Mouse (Mus musculus) cerebellum, adult 2 months (tissue): ENCODE data around the gene Tbk1. TPM values are rescaled to one million over a fixed set of nuclear protein-coding genes. Genes with fewer than 3 reads are reported as not detected.
A peak's percentile ranks its signal among the peaks of the same experiment; 100 is the strongest.

ENCODE experiments used
- DNase-seq, 2 experiments: peaks; one replicate each; pipeline ENCODE4 v3.0.0; 2021
- H3K27ac ChIP-seq: fragments of 200-500 bp; 2 replicates; pipeline ENCODE4 v1.5.1; 2012; ENCODE audit warnings: low read length, control low read depth, inconsistent platforms; ENCODE audit not compliant: insufficient read depth
- H3K27me3 ChIP-seq: fragments of 200-500 bp; 2 replicates; pipeline ENCODE4 v1.6.1; 2012; ENCODE audit warnings: inconsistent platforms, mild to moderate bottlenecking, low read length, moderate library complexity; ENCODE audit not compliant: control insufficient read depth, insufficient read depth
- H3K4me1 ChIP-seq: fragments of 200-500 bp; 2 replicates; pipeline ENCODE4 v1.6.1; 2011; ENCODE audit warnings: low read length; ENCODE audit not compliant: control insufficient read depth, insufficient read depth
- H3K4me3 ChIP-seq: fragments of 200-500 bp; replicated peaks from 2 replicates; pipeline ENCODE3; 2011; ENCODE audit warnings: mild to moderate bottlenecking, low read depth, low read length, control low read depth; ENCODE audit not compliant: insufficient read depth
- CTCF ChIP-seq: fragments of 200-500 bp; IDR thresholded peaks from 2 replicates; pipeline ENCODE4 v1.5.1; 2011; ENCODE audit warnings: low read depth, mild to moderate bottlenecking, control low read depth, low read length, moderate library complexity, borderline replicate concordance; ENCODE audit not compliant: insufficient read depth
- POLR2A ChIP-seq: fragments of 200-500 bp; IDR thresholded peaks from 2 replicates; pipeline ENCODE4 v1.6.1; 2011; ENCODE audit warnings: low read length, control low read depth, borderline replicate concordance; ENCODE audit not compliant: insufficient read depth
- WGBS: fragments of 180-500 bp; shearing (Covaris S2); methylation state at CpG from one replicate; pipeline ENCODE4 v1.1.7; 2018; 5-methylcytosine and 5-hydroxymethylcytosine counted together
- polyA plus RNA-seq: library from polyadenylated mRNA; depleted of rRNA; stranded (reverse); fragments of >200 nt; gene quantifications from 2 replicates; pipeline ENCODE4 v1.2.3, GENCODE M21; 2012

The Tbk1 gene
- polyA plus RNA-seq, 1 experiment = 42.1 TPM

DNA sequence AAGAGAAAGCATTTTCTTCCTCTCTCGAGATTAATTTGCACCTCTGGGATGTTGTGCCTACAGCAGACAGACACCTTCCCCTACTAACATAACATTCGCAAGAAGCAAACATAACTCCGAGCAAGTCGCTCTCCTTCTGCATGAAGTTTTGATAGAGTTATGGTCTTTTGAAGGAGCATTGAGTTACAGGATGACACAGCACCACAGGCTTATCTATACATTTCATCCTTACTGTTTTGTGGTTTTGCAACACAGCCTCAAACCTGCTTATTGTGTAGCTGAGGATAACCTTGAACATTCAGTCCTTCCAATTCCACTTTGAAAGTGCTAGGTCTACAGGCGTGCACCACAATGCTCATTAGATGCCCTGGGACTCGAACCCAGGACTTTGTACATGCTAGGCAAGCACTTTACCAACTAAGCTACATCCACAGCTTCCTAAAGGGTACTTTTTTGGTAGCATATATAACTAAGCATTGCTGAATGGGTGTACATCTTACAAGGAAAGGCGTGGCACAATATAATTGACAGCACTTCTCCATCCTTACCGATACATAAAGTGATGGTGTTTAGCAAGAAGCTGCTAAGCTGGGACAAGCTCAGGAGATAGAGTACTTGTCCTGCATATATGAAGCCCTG lies 56.1 kb downstream of the Tbk1 start:
- TF ChIP-seq POLR2A = no peak
- no peak for TF ChIP-seq CTCF
- Histone ChIP-seq H3K27ac (no peak overlapping the region), H3K4me3 (no peak overlapping the region), H3K27me3 (no peaks in the 10 kb centered on the region), H3K4me1 (no peaks in the 10 kb centered on the region)
- 88% methylated on average over 8 of the region's 8 CpGs for WGBS
- no peak for DNase-seq

DNA sequence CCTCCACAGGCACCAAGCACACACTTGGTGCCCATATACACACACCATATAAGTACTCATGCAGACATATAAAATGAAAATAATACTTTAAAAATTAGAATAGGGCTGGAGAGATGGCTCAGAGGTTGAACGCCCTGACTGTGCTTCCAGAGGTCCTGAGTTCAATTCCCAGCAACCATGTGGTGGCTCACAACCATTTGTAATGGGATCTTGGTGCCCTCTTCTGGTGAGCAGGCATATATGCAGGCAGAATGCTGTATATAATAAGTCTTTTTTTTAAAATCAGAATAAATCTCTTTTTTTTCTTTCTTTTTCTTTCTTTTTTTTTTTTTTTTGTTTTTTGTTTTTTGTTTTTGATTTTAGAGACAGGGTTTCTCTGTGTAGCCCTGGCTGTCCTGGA lies 57.3 kb downstream of the Tbk1 start:
- 93% methylated on average over 1 of the region's 1 CpGs for WGBS
- Histone ChIP-seq H3K4me1 (no peaks in the 10 kb centered on the region), H3K4me3 (no peak overlapping the region), H3K27me3 (no peaks in the 10 kb centered on the region), H3K27ac (no peak overlapping the region)
- TF ChIP-seq CTCF = no peak
- no peak for TF ChIP-seq POLR2A
- DNase-seq = no peak

DNA sequence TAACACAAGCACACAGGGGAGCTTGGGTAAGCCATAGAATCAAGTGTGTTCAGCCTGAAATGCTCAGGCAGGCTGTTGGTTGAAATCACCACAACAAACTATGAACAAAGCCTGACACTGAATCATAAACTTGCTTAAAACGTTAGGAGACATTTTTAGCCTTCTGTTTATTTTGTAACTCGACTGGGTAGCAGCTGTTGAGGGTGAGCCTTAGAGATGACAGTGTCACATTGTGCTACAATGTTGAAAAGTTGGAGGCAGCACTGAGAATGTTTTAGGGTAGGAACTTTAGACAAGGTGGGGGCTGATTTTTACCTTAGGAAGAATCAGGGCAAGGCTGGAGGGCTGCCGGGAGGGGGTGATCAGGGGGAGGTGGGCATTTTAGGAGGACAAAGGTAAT lies 58.1 kb downstream of the Tbk1 start:
- no peak for DNase-seq
- no peaks in the 10 kb centered on the region for H3K27me3 ChIP-seq
- no peak overlapping the region for H3K27ac ChIP-seq
- TF ChIP-seq POLR2A (no peak), CTCF (no peak)
- H3K4me1 ChIP-seq = no peaks in the 10 kb centered on the region
- 88% methylated on average over 3 of the region's 3 CpGs for WGBS
- H3K4me3 ChIP-seq = no peak overlapping the region

DNA sequence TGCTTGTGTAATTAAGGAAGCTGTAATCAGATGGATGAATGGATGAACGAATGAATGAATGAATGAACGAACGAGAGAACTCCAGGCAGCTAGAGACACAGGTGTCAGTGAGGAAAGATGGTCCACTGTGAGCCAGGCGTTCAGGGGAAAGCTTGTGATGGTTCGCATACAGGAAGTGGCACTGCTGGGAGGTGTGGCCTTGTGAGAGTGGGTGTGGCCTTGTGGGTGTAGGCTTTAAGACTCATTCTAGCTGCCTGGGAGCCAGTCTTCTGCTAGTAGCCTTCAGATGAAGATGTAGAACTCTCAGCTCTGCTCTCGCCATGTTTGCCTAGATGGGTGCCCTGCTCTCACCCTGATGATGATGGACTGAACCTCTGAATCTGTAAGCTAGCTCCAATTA lies 59.5 kb downstream of the Tbk1 start:
- H3K4me3 ChIP-seq = no peak overlapping the region
- TF ChIP-seq CTCF = no peak
- TF ChIP-seq POLR2A = no peak
- WGBS = 84% methylated on average over 6 of the region's 6 CpGs
- no peaks in the 10 kb centered on the region for H3K27me3 ChIP-seq
- no peak for DNase-seq
- no peaks in the 10 kb centered on the region for H3K4me1 ChIP-seq
- H3K27ac ChIP-seq = no peak overlapping the region

DNA sequence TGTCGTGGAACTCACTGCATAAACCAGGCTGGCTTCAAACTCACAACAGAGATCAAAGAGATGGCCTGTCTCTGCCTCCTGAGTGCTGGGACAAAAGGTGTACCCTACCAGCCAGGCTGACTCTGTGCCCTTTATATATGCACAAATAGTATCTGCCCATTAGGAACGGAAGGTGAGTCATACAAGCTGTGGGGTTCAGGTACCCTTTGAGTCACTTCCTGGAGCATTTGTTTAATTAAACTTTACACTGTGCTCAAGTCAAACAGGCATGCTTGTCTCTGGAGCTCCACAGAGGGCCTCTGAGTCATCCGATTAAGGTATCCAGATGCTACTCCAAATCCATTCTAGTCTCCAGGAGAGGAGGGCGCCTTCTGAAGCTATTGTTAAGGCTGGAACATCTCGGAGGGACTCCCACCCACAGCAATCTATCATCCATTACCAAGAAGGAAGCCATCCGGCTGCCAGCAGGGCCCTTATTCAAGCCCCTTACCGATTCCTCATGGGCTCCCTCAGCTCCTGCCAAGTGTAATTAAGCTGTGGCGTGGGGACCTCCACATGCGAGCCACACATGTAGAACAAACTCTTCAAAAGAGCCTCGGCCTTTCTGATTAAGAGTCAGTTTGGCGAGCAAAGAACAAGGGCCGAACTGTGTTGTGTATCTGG lies 65.5 kb downstream of the Tbk1 start:
- H3K4me1 ChIP-seq = no peaks in the 10 kb centered on the region
- DNase-seq = peak in 1 of 2 experiments; percentile 41
- TF ChIP-seq POLR2A (no peak), CTCF (no peak)
- no peak overlapping the region for H3K27ac ChIP-seq
- 33% methylated on average over 12 of the region's 12 CpGs for WGBS
- no peaks in the 10 kb centered on the region for H3K27me3 ChIP-seq
- H3K4me3 ChIP-seq = no peak overlapping the region

DNA sequence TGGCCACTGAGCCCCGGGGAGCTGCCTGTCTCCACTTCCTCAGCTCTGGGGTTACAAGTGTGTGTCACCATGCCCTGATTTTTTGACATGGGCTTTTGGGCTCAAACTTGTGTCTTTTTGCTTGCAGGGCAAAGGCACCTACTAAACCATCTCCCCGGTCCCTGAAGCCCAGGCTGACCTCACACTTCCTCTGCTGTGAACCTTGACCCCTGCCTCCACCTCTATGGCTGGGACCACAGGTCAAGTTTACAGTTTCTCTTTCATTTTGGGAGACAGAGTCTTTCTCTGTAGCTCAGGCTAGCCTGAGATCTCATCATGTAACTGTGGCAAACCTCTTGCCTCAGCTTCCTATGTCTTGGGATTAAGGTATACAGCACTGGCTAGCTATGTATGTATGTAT lies 66.9 kb downstream of the Tbk1 start:
- WGBS = 82% methylated on average over 2 of the region's 2 CpGs
- TF ChIP-seq CTCF (no peak), POLR2A (no peak)

DNA sequence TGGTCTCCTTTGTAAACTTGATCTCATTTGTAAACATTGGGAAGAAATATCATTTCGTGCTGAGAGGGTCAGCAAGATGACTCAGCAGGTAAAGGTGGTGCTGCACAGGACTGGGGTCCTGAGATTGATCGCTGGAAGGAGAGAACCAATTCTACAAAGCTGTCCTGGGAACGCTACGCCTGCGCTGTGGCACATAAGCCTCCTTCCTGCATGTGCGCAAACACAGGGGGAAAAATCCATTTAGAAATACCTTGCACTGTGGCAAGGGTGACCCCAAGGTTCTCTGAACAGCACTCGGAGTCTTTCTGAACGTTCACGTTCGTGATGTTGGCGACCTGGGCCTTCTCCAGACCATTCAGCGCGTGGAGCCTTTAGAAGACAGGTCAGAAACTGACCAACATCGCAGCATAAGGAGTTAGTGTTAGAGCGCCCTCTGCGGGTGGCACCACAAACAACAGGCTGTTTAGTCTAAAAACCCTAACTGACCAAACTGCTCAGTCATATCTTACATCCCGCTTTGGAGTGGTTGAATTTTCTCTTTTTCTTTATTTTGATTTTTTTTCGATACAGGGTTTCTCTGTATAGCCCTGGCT lies 70.5 kb downstream of the Tbk1 start:
- no peak overlapping the region for H3K27ac ChIP-seq
- WGBS = 30% methylated on average over 18 of the region's 18 CpGs
- no peaks in the 10 kb centered on the region for H3K27me3 ChIP-seq
- H3K4me1 ChIP-seq = no peaks in the 10 kb centered on the region
- no peak overlapping the region for H3K4me3 ChIP-seq
- peak; percentile 75 to 88 for DNase-seq
- TF ChIP-seq CTCF (peak; percentile 92), POLR2A (no peak)

More for the DNA sequence above, 66.9 kb downstream of the Tbk1 start:
- Histone ChIP-seq H3K27me3 (no peaks in the 10 kb centered on the region), H3K4me1 (no peaks in the 10 kb centered on the region), H3K27ac (no peak overlapping the region), H3K4me3 (no peak overlapping the region)
- no peak for DNase-seq

DNA sequence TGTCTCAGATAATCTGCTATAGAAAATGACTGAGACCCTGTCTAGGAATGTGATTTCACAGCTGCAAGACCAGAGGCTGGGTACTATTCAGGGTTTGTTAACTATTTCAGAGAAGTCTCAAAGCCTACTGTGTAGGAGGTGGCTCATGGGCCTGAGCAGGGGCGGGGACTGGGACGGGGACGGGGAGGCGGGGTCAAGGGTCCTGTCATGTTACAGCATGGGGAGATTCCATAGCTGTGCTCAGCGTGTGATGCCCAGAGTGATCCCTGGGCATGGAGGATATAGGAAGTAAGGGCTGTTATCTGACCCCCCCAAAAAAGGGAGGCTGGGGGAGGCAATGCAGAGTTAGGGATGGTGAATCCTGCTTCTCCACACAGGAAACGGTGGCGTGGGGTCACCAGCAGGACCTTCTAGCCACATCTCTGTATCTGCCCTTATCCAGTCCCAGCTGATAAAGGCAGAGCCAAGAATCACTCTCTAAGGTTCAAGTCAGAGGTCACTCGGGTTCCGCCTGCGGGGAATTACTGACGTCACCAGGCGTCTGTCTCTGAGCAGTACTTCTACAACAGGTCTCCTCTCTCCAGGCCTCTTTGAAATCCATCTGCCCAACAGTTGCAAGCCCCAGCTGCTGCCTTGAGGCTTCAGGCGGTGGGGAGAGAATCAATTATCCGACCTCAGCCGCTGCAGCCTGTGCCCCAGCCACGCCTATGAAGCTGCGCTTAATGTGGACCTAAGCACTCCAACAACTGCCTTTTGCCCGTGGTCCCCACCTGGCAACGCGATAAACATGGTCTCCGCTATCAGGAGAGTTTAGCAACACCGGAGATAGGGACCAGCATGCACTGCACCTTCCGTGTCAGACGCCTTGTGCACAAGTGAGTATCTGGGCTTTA lies 76.6 kb downstream of the Tbk1 start:
- TF ChIP-seq CTCF (no peak), POLR2A (no peak)
- no peak overlapping the region for H3K4me3 ChIP-seq
- no peaks in the 10 kb centered on the region for H3K27me3 ChIP-seq
- WGBS = 44% methylated on average over 24 of the region's 24 CpGs
- no peaks in the 10 kb centered on the region for H3K4me1 ChIP-seq
- no peak overlapping the region for H3K27ac ChIP-seq
- peak in 1 of 2 experiments; percentile 12 for DNase-seq
